Mouse (Mus musculus): Measurements from ENCODE around the gene Zar1l. TPM values are rescaled to one million over a fixed set of nuclear protein-coding genes. Genes with fewer than 3 reads are reported as not detected.
A peak's percentile ranks its signal among the peaks of the same experiment; 100 is the strongest.

Zar1l gene
- total RNA-seq, 2 experiments from 2014 or later: not detected

DNA sequence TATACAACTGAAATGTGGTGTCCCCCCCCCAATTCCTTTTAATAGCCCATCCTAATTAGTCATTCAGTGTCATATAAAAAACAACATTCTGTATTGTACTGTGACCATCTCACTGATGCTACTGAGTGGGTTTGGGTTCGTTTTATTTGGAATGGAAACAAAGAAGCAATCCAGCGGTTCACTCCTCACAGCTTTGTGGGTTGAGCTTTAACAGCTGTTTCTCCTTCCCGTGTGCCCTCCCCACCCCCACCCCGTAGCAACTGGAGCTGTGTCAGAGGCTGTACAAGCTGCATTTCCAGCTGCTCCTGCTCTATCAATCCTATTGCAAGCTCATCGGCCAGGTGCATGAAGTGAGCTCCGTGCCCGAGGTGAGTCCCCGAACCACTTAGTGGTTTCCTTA, 27.1 kb downstream of the Zar1l start:
- no peak for ATAC-seq (replicated peaks; ENCODE audit: low FRiP score, poor library complexity, severe bottlenecking)

DNA sequence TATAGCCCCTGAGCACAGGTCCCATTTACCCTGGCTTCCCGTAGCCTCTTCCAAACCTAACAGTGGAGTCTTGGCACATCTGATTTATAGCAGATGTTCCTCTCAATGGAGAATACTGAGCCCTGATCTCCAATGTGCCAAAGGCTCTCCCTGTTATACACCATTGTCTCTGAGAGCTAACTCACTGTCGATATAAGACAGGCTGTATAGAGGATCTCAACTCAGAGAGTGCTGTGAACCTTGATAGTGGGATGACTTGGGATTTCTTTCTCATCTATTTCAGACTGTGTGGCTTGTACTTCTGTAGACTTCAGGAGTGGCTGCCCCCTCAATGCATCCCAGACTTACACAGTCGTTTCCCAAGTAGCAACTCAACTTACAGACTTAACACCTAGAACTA, 27.7 kb downstream of the Zar1l start:
- ATAC-seq (replicated peaks; ENCODE audit: low FRiP score, poor library complexity, severe bottlenecking): no peak

DNA sequence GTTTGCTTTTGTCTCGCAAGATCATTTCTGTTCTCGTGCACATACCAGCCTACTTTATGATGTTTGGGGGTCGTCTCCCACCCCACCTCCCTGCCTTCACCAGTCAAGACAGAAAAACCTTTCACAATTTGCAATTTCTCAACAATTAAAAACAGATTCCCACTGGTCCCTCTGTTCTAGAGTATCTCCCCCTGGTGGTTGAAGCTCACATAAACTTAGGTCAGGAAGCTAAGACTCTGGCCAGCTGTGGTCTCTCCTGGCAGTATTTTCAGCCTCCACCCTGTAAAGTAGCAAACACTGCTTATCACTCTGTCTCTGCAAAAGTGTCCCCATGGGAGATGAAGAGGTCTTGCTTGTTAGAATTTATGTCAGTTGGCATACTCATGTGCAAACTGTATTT, 32.8 kb downstream of the Zar1l start:
- peak; percentile 60; the same call in 1 of the 2 replicates for ATAC-seq (replicated peaks; ENCODE audit: low FRiP score, poor library complexity, severe bottlenecking)

DNA sequence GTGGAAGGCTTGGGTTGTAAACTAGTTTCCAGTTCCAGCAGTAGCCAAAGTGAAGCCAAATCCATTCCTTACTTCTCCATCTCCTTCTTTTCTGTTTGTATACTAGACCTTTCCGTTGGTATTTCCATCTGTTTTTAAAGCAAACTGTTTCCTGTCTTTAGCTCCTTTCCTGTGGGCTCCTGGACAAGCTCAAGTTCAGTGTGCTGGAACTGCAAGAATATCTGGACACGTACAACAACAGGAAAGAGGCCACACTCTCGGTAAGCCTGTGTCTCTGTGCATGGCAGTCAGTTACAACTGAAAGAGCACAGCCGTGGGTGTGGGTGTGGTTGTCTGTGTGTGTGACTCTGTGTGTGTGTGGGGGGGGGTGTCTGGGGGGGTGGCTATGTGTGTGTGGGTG, 39.4 kb downstream of the Zar1l start:
- no peak for ATAC-seq (replicated peaks; ENCODE audit: low FRiP score, poor library complexity, severe bottlenecking)

DNA sequence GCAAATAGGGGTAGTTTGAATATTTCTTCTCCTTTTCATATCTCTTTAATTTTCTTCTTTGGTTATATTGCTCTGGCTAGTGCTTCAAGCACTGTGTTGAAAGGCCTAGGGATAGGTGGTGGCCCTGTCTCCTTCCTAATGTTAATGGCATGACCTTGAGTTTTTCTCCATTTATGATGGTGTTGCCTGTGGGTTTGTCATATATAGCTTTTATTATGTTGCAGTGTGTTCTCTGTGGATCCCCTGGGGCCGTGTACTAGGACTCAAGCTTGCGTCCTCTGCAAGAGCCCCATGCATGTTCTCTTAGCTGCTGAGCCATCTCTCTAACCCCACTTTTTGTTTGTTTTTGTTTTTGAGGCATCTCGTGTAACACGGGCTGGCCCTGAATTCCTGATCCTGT, 40.6 kb downstream of the Zar1l start:
- no peak for ATAC-seq (replicated peaks; ENCODE audit: low FRiP score, poor library complexity, severe bottlenecking)

DNA sequence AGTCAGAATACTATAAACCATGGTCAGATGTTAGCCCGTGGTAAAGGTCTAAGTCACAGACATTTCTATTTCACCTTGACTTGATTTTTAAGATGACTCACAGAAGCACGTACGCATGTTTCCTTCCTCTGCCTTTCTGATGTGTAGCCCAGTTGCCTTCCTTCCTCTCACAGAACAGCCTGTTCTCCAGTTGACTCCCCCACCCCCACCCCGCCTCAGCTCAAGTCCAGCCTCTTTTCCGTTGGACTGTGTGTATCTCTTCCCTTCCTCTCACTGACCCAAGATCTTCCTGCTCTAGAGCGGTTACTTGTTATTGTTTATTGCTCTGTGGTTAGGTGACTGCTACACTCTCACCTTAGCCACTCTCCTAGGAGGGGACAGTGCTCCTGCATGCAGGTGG, 49.5 kb downstream of the Zar1l start:
- no peak for ATAC-seq (replicated peaks; ENCODE audit: low FRiP score, poor library complexity, severe bottlenecking)

DNA sequence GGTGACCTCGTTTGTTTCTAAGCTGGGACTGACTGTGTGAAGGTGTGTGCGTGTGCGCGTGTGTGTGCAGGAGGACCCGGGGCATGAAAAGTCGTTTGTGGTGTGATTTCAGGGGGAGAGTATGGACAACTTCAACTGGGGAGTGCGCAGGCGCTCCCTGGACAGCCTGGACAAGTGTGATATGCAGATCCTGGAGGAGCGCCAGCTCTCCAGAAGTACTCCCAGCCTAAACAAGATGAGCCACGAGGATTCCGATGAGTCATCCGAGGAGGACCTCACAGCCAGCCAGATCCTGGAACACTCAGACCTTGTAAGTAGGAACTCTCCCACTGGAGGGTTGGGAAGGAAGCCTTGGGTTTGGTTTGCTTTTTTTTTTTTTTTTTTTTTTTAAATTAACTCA, 51.8 kb downstream of the Zar1l start:
- peak; percentile 95 for ATAC-seq (replicated peaks; ENCODE audit: low FRiP score, poor library complexity, severe bottlenecking)

DNA sequence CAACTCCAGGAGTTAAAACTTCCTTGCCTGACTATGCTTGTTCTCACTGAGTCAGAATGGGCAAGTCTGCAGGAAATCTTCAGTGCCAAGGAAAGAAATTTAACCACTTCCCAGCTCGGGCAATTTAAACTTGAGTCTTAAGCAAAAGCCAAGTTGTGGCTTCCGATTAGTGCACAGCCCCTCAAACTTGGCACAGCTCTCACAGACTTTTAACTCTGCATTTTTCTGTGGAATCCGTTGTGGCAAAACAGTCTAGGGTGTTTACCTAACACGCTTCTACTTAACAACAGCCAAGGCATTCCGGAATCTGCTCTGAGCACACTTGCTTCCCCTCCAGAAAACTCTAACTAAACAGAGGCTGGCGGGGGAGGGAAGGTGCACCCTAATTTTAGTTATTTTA, 52.7 kb downstream of the Zar1l start:
- 0 out of 2 replicates have a peak, but pooled peaks have one; percentile 4 for ATAC-seq (replicated peaks; ENCODE audit: low FRiP score, poor library complexity, severe bottlenecking)

DNA sequence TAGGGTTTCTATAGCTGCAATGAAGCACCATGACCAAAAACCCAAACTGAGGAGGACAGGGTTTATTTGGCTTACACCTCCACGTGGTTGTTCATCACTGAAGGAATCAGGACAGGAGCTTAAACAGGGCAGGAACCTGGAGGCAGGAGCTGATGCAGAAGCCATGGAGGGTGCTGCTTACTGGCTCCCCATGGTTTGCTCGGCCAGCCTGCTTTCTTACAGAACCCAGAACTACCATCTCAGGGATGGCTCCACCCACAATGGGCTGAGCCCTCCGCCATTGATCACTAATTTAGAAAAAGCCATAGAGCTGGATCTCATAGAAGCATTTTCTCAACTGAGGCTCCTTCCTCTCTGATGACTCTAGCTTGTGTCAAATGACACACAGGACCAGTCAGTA, 53.2 kb downstream of the Zar1l start:
- no peak for ATAC-seq (replicated peaks; ENCODE audit: low FRiP score, poor library complexity, severe bottlenecking)

DNA sequence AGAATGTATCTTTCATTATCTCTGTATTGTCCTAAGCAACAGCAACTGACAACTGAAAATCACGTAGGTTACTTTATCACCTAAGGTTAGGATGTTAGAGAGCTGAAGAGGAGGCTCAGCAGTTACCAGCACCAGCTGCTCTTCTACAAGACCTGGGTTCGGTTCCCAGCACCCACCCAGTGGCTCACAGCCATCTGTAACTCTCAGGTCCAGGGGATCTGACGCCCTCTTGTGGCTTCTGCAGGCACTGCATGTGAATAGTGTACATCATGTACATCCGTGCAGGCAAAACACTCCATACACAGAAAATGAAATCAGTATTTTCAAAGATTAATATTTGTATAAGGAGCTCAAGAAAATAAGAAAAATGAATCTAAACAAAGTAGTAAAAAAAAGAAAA, 58.2 kb downstream of the Zar1l start:
- no peak for ATAC-seq (replicated peaks; ENCODE audit: low FRiP score, poor library complexity, severe bottlenecking)

DNA sequence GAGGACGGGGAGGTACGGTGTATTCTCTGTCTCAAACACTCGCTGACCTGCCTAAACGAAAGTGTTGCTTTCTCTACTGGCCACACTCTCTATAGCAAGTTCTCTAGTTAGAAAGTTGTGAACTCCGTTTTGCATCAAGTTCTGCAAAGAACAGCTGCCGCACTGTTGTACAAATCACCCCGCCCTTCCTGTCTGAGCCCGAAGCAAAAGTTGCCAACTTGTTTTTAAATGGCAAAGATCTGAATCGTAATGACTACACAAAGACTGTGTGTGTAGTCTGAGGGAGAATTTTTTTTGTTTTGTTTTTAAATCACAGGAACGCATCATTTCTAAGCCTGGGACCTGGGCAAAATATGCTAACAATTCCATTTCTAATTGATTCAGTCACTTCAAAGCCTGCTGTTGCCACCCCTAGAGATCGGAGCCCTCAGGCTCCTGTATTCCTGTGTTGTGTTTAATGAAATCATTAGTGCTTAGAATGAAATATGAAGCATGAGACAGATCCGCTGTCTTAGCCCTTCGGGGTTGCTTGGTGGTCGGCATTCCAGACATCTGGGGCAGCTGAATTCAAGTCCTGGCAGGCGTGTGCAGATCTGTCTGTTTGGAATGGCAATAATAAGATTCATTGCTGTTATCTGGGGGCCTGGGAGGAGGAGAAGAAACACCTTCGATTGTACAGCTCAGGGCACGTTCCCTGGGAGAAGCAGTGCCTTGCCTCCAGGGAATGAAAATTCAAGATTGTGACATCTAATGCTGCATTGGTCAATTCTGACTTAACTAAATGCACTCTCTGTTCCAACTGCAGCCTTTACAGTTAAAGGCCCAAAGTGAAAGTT, 59.8 kb downstream of the Zar1l start:
- ATAC-seq (replicated peaks; ENCODE audit: low FRiP score, poor library complexity, severe bottlenecking): no peak

DNA sequence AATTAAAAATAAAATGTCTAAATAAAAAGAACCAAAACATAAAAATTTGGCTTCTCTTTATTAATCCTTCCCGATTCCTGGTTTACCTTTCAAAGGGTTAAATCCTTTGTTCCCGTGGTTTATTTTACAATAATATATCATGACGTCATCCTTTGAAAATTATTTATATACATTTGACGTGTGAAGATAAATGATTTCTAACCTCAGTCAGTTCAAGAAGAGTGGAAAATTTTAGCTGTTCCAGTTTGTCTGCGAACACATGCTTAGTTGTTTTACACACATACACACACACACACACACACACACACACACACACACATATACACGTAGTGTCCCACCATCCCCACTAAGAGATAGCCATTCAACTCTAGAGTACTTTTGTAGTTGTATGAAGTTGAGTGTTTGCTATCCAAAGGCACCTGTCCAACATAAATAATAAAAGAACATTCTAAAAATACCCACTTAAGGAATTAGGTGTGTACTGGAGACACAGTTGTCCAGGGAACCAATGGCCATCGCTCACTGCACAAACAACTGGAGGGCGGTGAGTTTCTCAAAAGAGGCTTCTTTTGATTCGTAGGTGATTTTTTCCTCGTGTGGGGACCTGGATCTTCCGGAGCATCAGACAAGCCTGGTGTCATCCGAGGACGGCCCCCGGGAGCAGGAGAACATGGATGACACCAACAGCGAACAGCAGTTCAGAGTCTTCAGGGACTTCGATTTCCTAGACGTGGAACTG, 60.6 kb downstream of the Zar1l start:
- no peak for ATAC-seq (replicated peaks; ENCODE audit: low FRiP score, poor library complexity, severe bottlenecking)

Other genes with a start within 250 kb of the Zar1l start
- 30.7 and 38.5 TPM in 2 replicates for gene Brca2, start 4.5 kb upstream of the Zar1l start, total RNA-seq (2015; ENCODE audit: low replicate concordance)
- gene Brca2, start 4.5 kb upstream of the Zar1l start, total RNA-seq (2017; ENCODE audit: low replicate concordance): 53.8 and 62.4 TPM in 2 replicates
- gene N4bp2l1, start 79.0 kb upstream of the Zar1l start, total RNA-seq (2015; ENCODE audit: low replicate concordance): 21.3 and 36.5 TPM in 2 replicates
- 10.5 and 13.7 TPM in 2 replicates for gene N4bp2l1, start 79.0 kb upstream of the Zar1l start, total RNA-seq (2017; ENCODE audit: low replicate concordance)
- gene N4bp2l2, start 148.0 kb upstream of the Zar1l start, total RNA-seq (2015; ENCODE audit: low replicate concordance): 45.3 and 81.3 TPM in 2 replicates
- gene N4bp2l2, start 148.0 kb upstream of the Zar1l start, total RNA-seq (2017; ENCODE audit: low replicate concordance): 118 and 140 TPM in 2 replicates
- 9.4 and 23.4 TPM in 2 replicates for gene Pds5b, start 155.6 kb upstream of the Zar1l start, total RNA-seq (2015; ENCODE audit: low replicate concordance)
- gene Pds5b, start 155.6 kb upstream of the Zar1l start, total RNA-seq (2017; ENCODE audit: low replicate concordance): 13.0 and 26.2 TPM in 2 replicates

All from erythroblast, adult 5-6 weeks (primary cell).